Mouse (Mus musculus): ENCODE measurements at regions not wholly inside any gene's neighbourhood (a gene's known extent, or its start where the extent isn't known, plus 50 kb on each side); places are given as distances from the start of the nearest gene placed in this dataset.

DNA sequence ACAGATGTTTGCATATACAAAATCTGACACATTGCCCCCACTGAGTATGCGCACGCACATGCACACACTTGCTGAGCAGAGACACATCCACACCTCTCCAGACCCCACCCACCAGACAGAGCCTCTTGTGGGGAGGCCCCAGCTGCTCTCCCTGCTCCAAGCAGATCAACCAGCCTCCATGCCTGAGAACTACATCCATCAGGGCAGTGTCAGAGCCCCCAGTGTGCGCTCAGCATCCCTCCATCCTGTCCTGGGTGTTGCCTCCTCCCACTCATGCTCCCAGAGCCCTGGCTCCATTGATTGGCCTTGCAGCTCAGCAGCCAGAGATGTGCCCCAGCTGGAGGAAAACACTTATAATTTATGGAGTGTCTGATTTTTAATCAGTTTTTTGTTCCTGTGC is 124.1 kb upstream of the Rpl38 start:
- TF ChIP-seq GATA1 (IDR thresholded peaks at IDR 0.05; ENCODE audit: borderline replicate concordance, low read length) (no peak), FLI1 (IDR thresholded peaks at IDR 0.05; ENCODE audit: low read length) (no peak)
